Mouse (Mus musculus): ENCODE measurements around the gene Kcnma1.

DNA sequence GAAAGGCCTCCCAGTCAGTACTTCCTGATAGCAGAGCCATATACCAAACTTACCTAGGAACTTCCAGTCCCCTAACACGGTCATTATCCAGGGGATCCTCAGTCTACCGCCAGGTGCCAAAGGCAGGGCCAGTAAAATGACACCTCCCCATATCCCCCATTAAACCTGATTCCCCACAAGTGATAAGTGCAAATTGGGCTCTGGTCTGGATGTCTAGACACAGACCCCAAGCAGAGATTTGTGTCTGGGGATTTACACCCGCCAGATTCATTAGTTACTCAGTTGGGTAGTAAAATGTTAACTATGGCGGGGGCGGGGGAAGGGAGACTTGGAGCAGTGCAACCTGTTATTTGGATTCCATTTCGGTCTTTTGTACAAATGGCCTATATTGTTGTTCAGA lies 562.6 kb downstream of the Kcnma1 start:
- no peak for TF ChIP-seq POLR2A (IDR thresholded peaks at IDR 0.05; ENCODE audit: insufficient read length, low read depth)
- no peak for TF ChIP-seq TCF12 (IDR thresholded peaks at IDR 0.05; ENCODE audit: insufficient read depth, poor library complexity, severe bottlenecking)
- TF ChIP-seq USF1 (IDR thresholded peaks at IDR 0.05; ENCODE audit: low read depth), result no peak
- TF ChIP-seq SRF (IDR thresholded peaks at IDR 0.05; ENCODE audit: control insufficient read depth, insufficient read length, low read depth), result no peak
- TF ChIP-seq TCF3 (IDR thresholded peaks at IDR 0.05; ENCODE audit: insufficient read length, low read depth), result no peak
- no peak for TF ChIP-seq REST (IDR thresholded peaks at IDR 0.05; ENCODE audit: insufficient read depth, insufficient read length)
